Mouse (Mus musculus): ENCODE data around the gene Gm27235.
"Not testable (repeated sequence)": the region's sequence is repeated elsewhere in the genome, so short reads cannot be mapped to it uniquely, and the experiment has no call there.

Gm27235 gene

DNA sequence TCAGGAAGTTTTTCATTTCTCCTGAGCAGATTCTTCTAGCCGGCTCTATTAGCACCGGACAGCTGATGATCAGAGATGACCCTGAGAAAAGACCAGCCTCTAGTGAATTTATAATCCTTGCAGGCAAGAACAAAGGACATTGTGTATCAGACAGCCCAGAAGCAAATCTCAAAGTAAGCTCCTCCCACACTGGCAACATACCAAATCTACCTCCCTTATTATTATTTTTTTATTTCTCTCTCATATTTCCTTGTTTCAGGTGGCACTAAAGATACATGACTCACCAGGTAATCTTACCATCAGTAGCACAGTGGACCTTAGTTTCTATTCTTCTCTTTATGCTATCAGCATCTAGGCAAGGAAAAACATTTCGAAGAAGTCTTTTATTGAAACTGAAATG lies at the start of gene Gm27235, which contains the start of gene D730048I06Rik:
Gene Gm27235, minus strand, starts transcription at position 101 of the 400 bp plus-strand sequence.
Gene D730048I06Rik, minus strand, starts transcription at position 112 of the 400 bp plus-strand sequence.
- DNase-seq, result no peak

DNA sequence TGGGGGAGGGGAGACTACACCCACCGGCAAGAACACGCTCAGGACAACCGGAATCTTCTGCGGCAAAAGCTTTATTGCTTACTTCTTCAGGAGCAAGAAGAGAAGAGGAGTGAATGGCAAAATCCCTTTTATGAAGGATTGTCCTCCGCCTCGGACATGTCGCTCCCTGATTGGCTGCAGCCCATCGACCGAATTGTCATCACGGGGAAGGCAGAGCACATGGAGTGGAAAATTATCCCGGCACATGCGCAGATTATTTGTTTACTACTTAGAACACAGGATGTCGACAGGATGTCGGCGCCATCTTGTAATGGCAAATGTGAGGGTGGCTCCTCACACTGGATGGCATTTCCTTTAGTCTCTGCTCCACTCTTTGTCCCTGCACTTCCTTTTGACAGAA lies 28.0 kb upstream of the Gm27235 start:
- DNase-seq, result not testable (repeated sequence)

DNA sequence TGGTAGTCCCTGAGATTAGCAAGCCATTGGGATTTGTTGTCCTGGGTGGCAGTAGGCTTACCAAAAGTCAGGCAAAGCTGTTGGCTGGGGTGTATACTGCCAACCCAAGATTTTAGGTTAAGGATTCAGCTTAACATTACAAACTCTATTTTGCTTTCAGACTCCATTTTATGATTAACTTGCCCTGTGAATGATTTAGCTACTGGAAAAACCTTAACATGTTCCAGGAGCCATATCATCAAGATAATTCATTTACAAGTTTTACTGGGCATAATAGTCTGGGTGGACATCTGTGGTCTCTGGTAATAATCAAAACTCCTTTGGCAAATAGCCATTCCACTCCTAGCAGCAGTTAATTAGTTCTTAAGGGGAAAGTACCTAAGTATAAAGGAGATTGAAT lies 8.2 kb upstream of the Gm27235 start:
- no peak for DNase-seq

DNA sequence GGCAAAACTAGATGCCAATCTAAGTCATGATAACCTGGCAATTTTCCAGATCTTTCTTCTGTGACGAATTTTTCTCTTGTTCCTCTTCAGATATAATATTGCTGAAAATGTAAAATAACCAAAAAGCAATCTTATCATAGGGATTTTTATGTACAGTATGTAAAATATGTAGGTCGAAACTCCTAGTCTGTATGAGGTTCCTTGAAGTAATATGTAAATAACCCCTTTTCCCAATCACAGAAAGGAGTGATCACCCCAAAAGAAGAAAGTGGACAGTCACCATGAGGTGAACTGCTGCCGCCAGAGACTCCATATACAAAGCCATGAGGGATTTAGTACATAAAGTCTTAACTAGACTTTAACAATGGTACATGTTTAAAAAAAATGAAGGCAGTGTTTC lies 11.9 kb downstream of the Gm27235 start, which contains the start of gene Gm17727:
Gene Gm17727, minus strand, starts transcription at position 101 of the 400 bp plus-strand sequence.
- no peak for DNase-seq

DNA sequence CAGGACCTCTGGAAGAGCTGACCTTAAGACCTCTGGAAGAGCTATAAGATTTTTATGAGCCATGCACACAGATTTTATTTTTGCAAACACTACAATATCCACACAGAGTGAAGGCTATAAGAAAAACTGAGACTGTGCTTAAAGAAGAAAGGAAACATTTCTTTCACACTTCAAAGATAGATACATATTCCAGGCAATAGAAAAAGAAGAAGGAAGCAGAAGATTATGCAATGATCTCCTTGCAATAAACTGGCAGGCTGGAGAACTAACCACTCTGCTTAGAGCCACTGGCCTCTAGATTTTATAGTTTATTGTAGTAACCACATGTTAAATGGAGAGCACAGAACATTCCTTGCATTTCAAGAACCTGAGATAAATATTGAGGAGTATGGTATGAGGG lies 33.1 kb downstream of the Gm27235 start:
- no peak for DNase-seq

DNA sequence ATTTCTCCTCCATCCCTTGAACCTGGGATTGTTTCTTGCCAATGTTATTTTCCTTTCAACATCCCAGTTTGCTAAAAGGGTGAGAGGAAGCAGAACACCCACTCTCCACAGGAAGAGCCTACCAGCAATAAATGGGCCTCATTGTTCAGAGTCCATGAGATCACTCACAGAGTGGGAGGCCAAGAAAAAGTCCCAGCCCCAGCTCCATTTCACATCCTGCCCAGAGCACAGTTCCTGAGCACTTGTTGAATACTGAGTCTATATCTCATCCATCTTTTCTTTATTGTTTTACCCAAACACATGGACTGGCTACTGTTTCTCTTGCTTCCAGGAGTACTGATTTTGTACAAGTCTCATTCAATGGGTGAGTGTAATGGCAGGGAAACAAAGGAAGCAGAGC lies 49.2 kb downstream of the Gm27235 start, which contains the start of gene Gm17677:
Gene Gm17677, plus strand, starts transcription at position 301 of the 400 bp plus-strand sequence.
- DNase-seq, result no peak

Measured in layer of hippocampus, adult 9-11 months (tissue).